Mouse (Mus musculus) liver, postnatal 0 days (tissue): ENCODE measurements around the gene Adprhl2.

ENCODE experiments used
- CTCF ChIP-seq: sonication (generic); IDR thresholded peaks from 2 replicates; pipeline ENCODE4 v1.5.1; 2016; ENCODE audit warnings: antibody characterized with exemption, low read depth
- EP300 ChIP-seq: IDR thresholded peaks from 2 replicates; pipeline ENCODE4 v1.6.1; 2016; ENCODE audit warnings: antibody characterized with exemption, low read depth, mild to moderate bottlenecking

GRCm38 (mm10) chr4:126303877-126304276 lies 17.6 kb downstream of the Adprhl2 start:
- TF ChIP-seq CTCF (peak; percentile 49), EP300 (no peak)
